Mouse (Mus musculus) cortical plate, adult 2 months (tissue): ENCODE data around the gene 1810013L24Rik. TPM values are rescaled to one million over a fixed set of nuclear protein-coding genes. Genes with fewer than 3 reads are reported as not detected.

Experiments
- H3K27ac ChIP-seq: fragments of 200-500 bp; 2 replicates; pipeline ENCODE4 v1.5.1; 2012; ENCODE audit warnings: low read length, control low read depth, inconsistent platforms; ENCODE audit not compliant: insufficient read depth
- H3K4me1 ChIP-seq: fragments of 200-500 bp; 2 replicates; pipeline ENCODE4 v1.6.1; 2011; ENCODE audit warnings: low read length; ENCODE audit not compliant: control insufficient read depth, insufficient read depth
- H3K4me3 ChIP-seq: fragments of 200-500 bp; 2 replicates; pipeline ENCODE4 v1.5.1; 2011; ENCODE audit warnings: mild to moderate bottlenecking, low read length, control low read depth; ENCODE audit not compliant: insufficient read depth
- CTCF ChIP-seq: fragments of 200-500 bp; IDR thresholded peaks from 2 replicates; pipeline ENCODE4 v1.5.1; 2011; ENCODE audit warnings: mild to moderate bottlenecking, control low read depth, low read length; ENCODE audit not compliant: insufficient read depth; ENCODE audit errors: extremely low read depth
- POLR2A ChIP-seq: fragments of 200-500 bp; IDR thresholded peaks from 2 replicates; pipeline ENCODE4 v1.6.1; 2011; ENCODE audit warnings: mild to moderate bottlenecking, low read length, control low read depth; ENCODE audit not compliant: insufficient read depth; ENCODE audit errors: extremely low read depth
- polyA plus RNA-seq: library from polyadenylated mRNA; depleted of rRNA; stranded (reverse); fragments of >200 nt; gene quantifications from 2 replicates; pipeline ENCODE4 v1.2.3, GENCODE M21; 2012

1810013L24Rik gene
- polyA plus RNA-seq, 1 experiment, result 43.9 TPM

- TF ChIP-seq CTCF (no peak), POLR2A (no peak)
- Histone ChIP-seq H3K27ac (peak overlapping the region; percentile 100), H3K4me1 (peaks cover 4% of the 10 kb centered on the region), H3K4me3 (peak overlapping the region; percentile 99)
These were observed 1.3 kb downstream of the 1810013L24Rik start for GRCm38 (mm10) chr16:8831241-8831640.

GRCm38 (mm10) chr16:8836876-8837275 lies 7.0 kb downstream of the 1810013L24Rik start:
- Histone ChIP-seq H3K27ac (no peak overlapping the region), H3K4me1 (peaks cover 8% of the 10 kb centered on the region), H3K4me3 (no peak overlapping the region)
- TF ChIP-seq CTCF, result no peak
- no peak for TF ChIP-seq POLR2A

- Histone ChIP-seq H3K4me1 (peaks cover 7% of the 10 kb centered on the region; the same call in 1 of the 2 replicates), H3K27ac (no peak overlapping the region), H3K4me3 (no peak overlapping the region)
- TF ChIP-seq CTCF (no peak), POLR2A (no peak)
These were observed 7.7 kb downstream of the 1810013L24Rik start for GRCm38 (mm10) chr16:8837595-8837994.

GRCm38 (mm10) chr16:8838921-8839320 lies 9.0 kb downstream of the 1810013L24Rik start:
- TF ChIP-seq CTCF (no peak), POLR2A (no peak)
- no peak overlapping the region for H3K4me3 ChIP-seq

GRCm38 (mm10) chr16:8840557-8840956 lies 10.7 kb downstream of the 1810013L24Rik start:
- Histone ChIP-seq H3K4me3 (no peak overlapping the region), H3K4me1 (peaks cover 4% of the 10 kb centered on the region; the same call in 1 of the 2 replicates), H3K27ac (no peak overlapping the region)
- TF ChIP-seq POLR2A, result no peak
- TF ChIP-seq CTCF, result no peak

More at GRCm38 (mm10) chr16:8838921-8839320, 9.0 kb downstream of the 1810013L24Rik start:
- peaks cover 7% of the 10 kb centered on the region; the same call in 1 of the 2 replicates for H3K4me1 ChIP-seq
- no peak overlapping the region for H3K27ac ChIP-seq

GRCm38 (mm10) chr16:8842962-8843361 lies 13.1 kb downstream of the 1810013L24Rik start:
- Histone ChIP-seq H3K4me3 (no peak overlapping the region), H3K27ac (no peak overlapping the region), H3K4me1 (peaks cover 5% of the 10 kb centered on the region)
- no peak for TF ChIP-seq POLR2A
- no peak for TF ChIP-seq CTCF

GRCm38 (mm10) chr16:8843580-8844175 lies 13.8 kb downstream of the 1810013L24Rik start:
- TF ChIP-seq POLR2A (no peak), CTCF (no peak)
- Histone ChIP-seq H3K27ac (no peak overlapping the region), H3K4me1 (peaks cover 5% of the 10 kb centered on the region), H3K4me3 (no peak overlapping the region)

- Histone ChIP-seq H3K4me1 (peaks cover 7% of the 10 kb centered on the region), H3K4me3 (no peak overlapping the region), H3K27ac (no peak overlapping the region)
- TF ChIP-seq POLR2A (no peak), CTCF (no peak)
These were observed 16.1 kb downstream of the 1810013L24Rik start for GRCm38 (mm10) chr16:8845986-8846385.

GRCm38 (mm10) chr16:8848309-8849068 lies 18.6 kb downstream of the 1810013L24Rik start:
- H3K4me3 ChIP-seq, result no peak overlapping the region
- peaks cover 7% of the 10 kb centered on the region for H3K4me1 ChIP-seq
- TF ChIP-seq CTCF (no peak), POLR2A (no peak)
- no peak overlapping the region for H3K27ac ChIP-seq

GRCm38 (mm10) chr16:8849929-8850328 lies 20.0 kb downstream of the 1810013L24Rik start:
- H3K4me3 ChIP-seq, result no peak overlapping the region
- no peak for TF ChIP-seq CTCF
- no peak for TF ChIP-seq POLR2A
- no peak overlapping the region for H3K27ac ChIP-seq
- peaks cover 7% of the 10 kb centered on the region for H3K4me1 ChIP-seq
